Mouse (Mus musculus): Measurements from ENCODE around the gene Fut11.

Gene Fut11

DNA sequence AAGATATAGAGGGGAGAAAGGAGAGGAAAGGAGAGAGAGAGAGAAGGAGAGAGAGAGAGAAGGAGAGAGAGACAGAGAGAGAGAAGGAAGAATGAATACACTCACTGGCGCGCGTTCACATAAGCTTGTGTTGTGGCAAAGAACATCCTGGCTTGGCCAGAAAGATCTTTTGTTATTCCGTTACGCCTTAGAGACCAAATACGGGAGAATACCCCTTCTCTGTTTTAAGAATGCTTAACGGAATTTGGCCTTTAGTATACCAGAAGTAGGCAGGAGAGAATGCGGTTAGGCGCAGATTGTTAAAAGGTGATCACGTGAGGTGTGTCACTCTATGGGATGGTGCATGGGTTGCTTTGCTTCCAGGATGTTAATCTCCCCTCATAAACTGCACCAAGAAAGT is 13.5 kb downstream of the Fut11 start:
- in situ Hi-C loops (cut with MboI; ENCODE audit: low sequenced_read_pairs): no loop called here

- in situ Hi-C loops (cut with MboI; ENCODE audit: low sequenced_read_pairs): no loop called here
Measured at GRCm38 (mm10) chr14:20713832-20714231, 19.1 kb downstream of the Fut11 start.

GRCm38 (mm10) chr14:20718443-20718842 is 23.7 kb downstream of the Fut11 start:
- in situ Hi-C loops (cut with MboI; ENCODE audit: low sequenced_read_pairs): no loop called here

- in situ Hi-C loops (cut with MboI; ENCODE audit: low sequenced_read_pairs): no loop called here
Measured at GRCm38 (mm10) chr14:20719767-20720166, 25.0 kb downstream of the Fut11 start.

- in situ Hi-C loops (cut with MboI; ENCODE audit: low sequenced_read_pairs): no loop called here
Measured at GRCm38 (mm10) chr14:20721371-20721770, 26.6 kb downstream of the Fut11 start.

GRCm38 (mm10) chr14:20723006-20723405 is 28.2 kb downstream of the Fut11 start:
- in situ Hi-C loops (cut with MboI; ENCODE audit: low sequenced_read_pairs): no loop called here

DNA sequence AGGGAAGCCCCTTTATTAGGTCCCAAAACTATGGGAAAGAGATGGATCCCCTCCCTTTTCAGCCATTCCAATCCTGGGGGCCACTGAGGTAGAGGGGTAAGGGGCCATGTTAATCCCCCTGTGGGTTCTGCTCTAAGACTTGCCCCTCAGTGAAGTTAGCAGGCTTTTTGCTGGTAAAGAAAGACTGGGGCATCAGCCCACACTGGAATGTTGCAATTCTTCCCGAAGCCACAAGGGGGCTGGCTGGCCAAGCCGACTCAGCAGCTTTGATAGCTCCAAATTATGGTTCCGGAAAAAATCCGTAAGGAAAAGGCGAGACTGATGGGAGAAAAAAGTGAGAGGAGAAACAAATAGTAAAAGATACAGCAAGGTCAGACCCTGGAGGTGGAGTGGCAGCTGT is 29.3 kb downstream of the Fut11 start:
- in situ Hi-C loops (cut with MboI; ENCODE audit: low sequenced_read_pairs): no loop called here

DNA sequence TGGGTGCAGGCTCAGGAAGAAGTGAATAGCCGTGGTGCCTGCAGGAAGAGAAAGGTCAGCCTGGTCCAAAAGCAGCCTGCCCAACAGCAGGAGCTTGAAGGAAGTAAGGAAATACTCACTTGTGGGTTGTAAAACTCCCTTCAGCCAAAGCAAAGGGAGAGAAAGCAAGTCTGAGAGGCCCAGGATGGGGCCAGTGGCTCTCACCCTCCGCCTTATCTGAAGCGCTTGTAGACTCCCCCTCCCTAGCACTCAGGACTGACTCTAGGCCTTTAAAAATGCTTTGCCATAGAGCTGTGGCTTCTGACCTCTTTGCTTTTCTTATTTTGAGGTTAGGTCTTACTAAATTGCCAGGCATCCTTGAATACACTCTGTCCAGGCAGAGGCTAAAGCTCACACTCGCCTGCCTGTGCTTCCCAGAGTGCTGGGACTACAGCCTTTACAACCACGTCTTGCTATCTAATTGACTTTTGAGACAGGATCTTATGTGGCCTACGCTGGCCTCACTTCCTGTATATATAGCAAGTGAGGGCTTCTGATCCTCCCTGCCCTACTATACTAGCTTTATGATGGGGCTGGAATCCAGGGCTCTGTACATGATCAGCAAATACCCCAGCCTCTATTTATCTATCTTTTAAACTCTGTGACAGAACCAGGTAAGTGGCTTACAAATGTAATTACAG is 31.0 kb downstream of the Fut11 start:
- in situ Hi-C loops (cut with MboI; ENCODE audit: low sequenced_read_pairs): no loop called here

GRCm38 (mm10) chr14:20729871-20730270 is 35.1 kb downstream of the Fut11 start:
- in situ Hi-C loops (cut with MboI; ENCODE audit: low sequenced_read_pairs): no loop called here

- in situ Hi-C loops (cut with MboI; ENCODE audit: low sequenced_read_pairs): no loop called here
Measured at GRCm38 (mm10) chr14:20730853-20731602, 36.3 kb downstream of the Fut11 start.

GRCm38 (mm10) chr14:20733041-20733951 is 38.5 kb downstream of the Fut11 start:
- in situ Hi-C loops (cut with MboI; ENCODE audit: low sequenced_read_pairs): no loop called here

- in situ Hi-C loops (cut with MboI; ENCODE audit: low sequenced_read_pairs): no loop called here
Measured at GRCm38 (mm10) chr14:20733952-20734774, 39.4 kb downstream of the Fut11 start, which contains the start of gene Ndst2. Gene Ndst2 (minus strand): TSS chr14:20734562.

- in situ Hi-C loops (cut with MboI; ENCODE audit: low sequenced_read_pairs): no loop called here
Measured at GRCm38 (mm10) chr14:20735052-20735451, 40.3 kb downstream of the Fut11 start.

GRCm38 (mm10) chr14:20735892-20736390 is 41.2 kb downstream of the Fut11 start:
- in situ Hi-C loops (cut with MboI; ENCODE audit: low sequenced_read_pairs): no loop called here

- in situ Hi-C loops (cut with MboI; ENCODE audit: low sequenced_read_pairs): no loop called here
Measured at GRCm38 (mm10) chr14:20737306-20737705, 42.5 kb downstream of the Fut11 start.

DNA sequence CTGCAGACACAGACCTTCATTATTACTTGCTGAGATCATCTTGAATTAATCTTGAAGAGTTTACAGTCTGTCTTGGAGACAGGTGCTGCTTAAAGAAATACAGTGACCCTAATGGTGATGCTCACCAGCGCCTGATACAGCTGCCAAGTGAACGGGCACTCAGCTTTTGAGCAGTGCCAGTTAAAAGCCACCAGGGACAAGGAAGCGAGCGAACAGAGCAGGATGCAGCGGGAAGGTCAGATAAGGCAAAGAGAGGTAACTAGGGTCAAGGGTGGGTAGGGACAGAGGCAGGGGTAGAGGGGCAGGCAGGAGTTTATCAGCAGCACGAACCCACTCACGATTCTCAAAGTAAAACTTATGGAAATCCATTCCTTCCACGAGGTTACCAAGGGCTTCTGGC is 43.7 kb downstream of the Fut11 start:
- in situ Hi-C loops (cut with MboI; ENCODE audit: low sequenced_read_pairs): no loop called here

DNA sequence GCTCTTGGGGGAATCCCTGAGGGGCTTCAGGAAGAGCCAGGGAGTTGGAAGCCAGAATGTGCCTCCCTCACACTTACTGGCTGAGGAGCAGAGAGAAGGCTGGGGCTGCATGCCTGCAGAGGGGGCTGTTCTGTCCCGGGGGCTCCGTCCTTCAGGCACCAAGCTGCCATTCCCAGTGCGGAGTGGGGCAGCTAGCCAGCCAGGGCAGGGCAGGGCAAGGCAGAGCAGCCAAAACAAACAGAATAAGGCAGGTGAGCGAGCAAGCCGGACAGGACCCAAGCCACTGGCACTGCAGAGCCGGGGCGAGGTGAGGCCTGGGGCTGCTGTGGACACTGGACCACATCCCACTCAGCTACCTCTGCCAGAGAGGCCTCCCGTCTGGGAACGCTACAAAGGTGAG is 46.5 kb downstream of the Fut11 start:
- in situ Hi-C loops (cut with MboI; ENCODE audit: low sequenced_read_pairs): no loop called here

GRCm38 (mm10) chr14:20743614-20744013 is 48.8 kb downstream of the Fut11 start:
- in situ Hi-C loops (cut with MboI; ENCODE audit: low sequenced_read_pairs): no loop called here

GRCm38 (mm10) chr14:20746935-20747334 is 52.2 kb downstream of the Fut11 start:
- in situ Hi-C loops (cut with MboI; ENCODE audit: low sequenced_read_pairs): no loop called here

GRCm38 (mm10) chr14:20748388-20748787 is 53.6 kb downstream of the Fut11 start:
- in situ Hi-C loops (cut with MboI; ENCODE audit: low sequenced_read_pairs): no loop called here

Data from CH12F3 (cell line).